Mouse (Mus musculus) lung, embryonic 16.5 days (tissue): ENCODE measurements around the gene Rnasel. TPM values are rescaled to one million over a fixed set of nuclear protein-coding genes. Genes with fewer than 3 reads are reported as not detected.

Source experiments
- ATAC-seq: fragments of 200-750 bp; cut with Nextera tagmentation; 2 replicates; pipeline ENCODE4 v1.8.0; 2017; ENCODE audit warnings: low read depth, mild to moderate bottlenecking, moderate library complexity
- H3K27ac ChIP-seq: fragments of 300-500 bp; sonication (generic); 2 replicates; pipeline ENCODE4 v1.5.1; 2014; ENCODE audit warnings: mild to moderate bottlenecking, control low read depth, low read length
- H3K27me3 ChIP-seq: fragments of 300-500 bp; sonication (generic); 2 replicates; pipeline ENCODE4 v1.6.1; 2014; ENCODE audit warnings: low read depth, low read length, mixed read lengths; ENCODE audit not compliant: control insufficient read depth, insufficient read depth
- H3K36me3 ChIP-seq: fragments of 300-500 bp; sonication (generic); 2 replicates; pipeline ENCODE4 v1.6.1; 2014; ENCODE audit warnings: low read length; ENCODE audit not compliant: control insufficient read depth, insufficient read depth
- H3K4me1 ChIP-seq: fragments of 300-500 bp; sonication (generic); replicated peaks from 2 replicates; pipeline ENCODE4 v1.6.1; 2014; ENCODE audit warnings: low read length, mixed read lengths; ENCODE audit not compliant: control insufficient read depth, insufficient read depth
- H3K4me2 ChIP-seq: fragments of 300-500 bp; sonication (generic); 2 replicates; pipeline ENCODE4 v1.6.1; 2014; ENCODE audit warnings: low read depth, low read length, control low read depth
- H3K4me3 ChIP-seq: fragments of 300-500 bp; sonication (generic); 2 replicates; pipeline ENCODE4 v1.5.1; 2014; ENCODE audit warnings: mild to moderate bottlenecking, low read length, control low read depth
- H3K9ac ChIP-seq: fragments of 300-500 bp; sonication (generic); 2 replicates; pipeline ENCODE4 v1.6.1; 2014; ENCODE audit warnings: low read length, control low read depth
- H3K9me3 ChIP-seq: fragments of 300-500 bp; sonication (generic); 2 replicates; pipeline ENCODE4 v1.6.1; 2016; ENCODE audit warnings: low read length; ENCODE audit not compliant: control insufficient read depth
- WGBS: fragments of 180-500 bp; shearing (Covaris S2); extraction: QIAGEN DNeasy Blood & Tissue Kit; methylation state at CpG from one replicate; pipeline ENCODE4 v1.1.7; 2014; 5-methylcytosine and 5-hydroxymethylcytosine counted together
- polyA plus RNA-seq: library from polyadenylated mRNA; unstranded; fragments of >200 nt; fragmentation: Nextera tagmentation; extraction: Ambion mirVana; gene quantifications from 2 replicates; pipeline ENCODE4 v1.2.1, GENCODE M21; 2015

The Rnasel gene
- polyA plus RNA-seq: 7.8 and 8.7 TPM in 2 replicates

GRCm38 (mm10) chr1:153749211-153749801 lies at the start of gene Rnasel:
Gene Rnasel, plus strand, starts transcription at chr1:153749426.
- H3K36me3 ChIP-seq: no peaks in the 10 kb centered on the region
- H3K4me1 ChIP-seq: peaks cover 25% of the 10 kb centered on the region
- peak within 1 kb of the TSS; percentile 75 for H3K27ac ChIP-seq
- WGBS: 2% methylated on average over 18 of the region's 18 CpGs
- peak; percentile 59 for ATAC-seq
- no peaks in the 10 kb centered on the region for H3K9me3 ChIP-seq
- peak within 1 kb of the TSS; percentile 59 for H3K4me2 ChIP-seq
- no peaks in the 10 kb centered on the region for H3K27me3 ChIP-seq
- H3K4me3 ChIP-seq: peak within 1 kb of the TSS; percentile 48
- H3K9ac ChIP-seq: peak within 1 kb of the TSS; percentile 58

- H3K4me1 ChIP-seq: no peaks in the 10 kb centered on the region; the same call in 1 of the 2 replicates
- H3K4me2 ChIP-seq: no peak overlapping the region
- no peak overlapping the region for H3K27ac ChIP-seq
- H3K9ac ChIP-seq: no peak overlapping the region
- no peak overlapping the region for H3K4me3 ChIP-seq
- no peaks in the 10 kb centered on the region for H3K9me3 ChIP-seq
- H3K27me3 ChIP-seq: no peaks in the 10 kb centered on the region
- no peak for ATAC-seq
- whole genome bisulfite sequencing: 67% methylated on average over 11 of the region's 11 CpGs
- no peaks in the 10 kb centered on the region for H3K36me3 ChIP-seq
Observed at GRCm38 (mm10) chr1:153700448-153701063, 48.7 kb upstream of the Rnasel start.

- Histone ChIP-seq H3K27ac (no peak overlapping the region), H3K9ac (no peak overlapping the region), H3K4me3 (no peak overlapping the region), H3K4me1 (no peaks in the 10 kb centered on the region; the same call in 1 of the 2 replicates), H3K9me3 (no peaks in the 10 kb centered on the region), H3K36me3 (no peaks in the 10 kb centered on the region), H3K27me3 (no peaks in the 10 kb centered on the region), H3K4me2 (no peak overlapping the region)
- WGBS: 73% methylated on average over 1 of the region's 1 CpGs
- ATAC-seq: no peak
Observed at GRCm38 (mm10) chr1:153701461-153701860, 47.8 kb upstream of the Rnasel start.

DNA sequence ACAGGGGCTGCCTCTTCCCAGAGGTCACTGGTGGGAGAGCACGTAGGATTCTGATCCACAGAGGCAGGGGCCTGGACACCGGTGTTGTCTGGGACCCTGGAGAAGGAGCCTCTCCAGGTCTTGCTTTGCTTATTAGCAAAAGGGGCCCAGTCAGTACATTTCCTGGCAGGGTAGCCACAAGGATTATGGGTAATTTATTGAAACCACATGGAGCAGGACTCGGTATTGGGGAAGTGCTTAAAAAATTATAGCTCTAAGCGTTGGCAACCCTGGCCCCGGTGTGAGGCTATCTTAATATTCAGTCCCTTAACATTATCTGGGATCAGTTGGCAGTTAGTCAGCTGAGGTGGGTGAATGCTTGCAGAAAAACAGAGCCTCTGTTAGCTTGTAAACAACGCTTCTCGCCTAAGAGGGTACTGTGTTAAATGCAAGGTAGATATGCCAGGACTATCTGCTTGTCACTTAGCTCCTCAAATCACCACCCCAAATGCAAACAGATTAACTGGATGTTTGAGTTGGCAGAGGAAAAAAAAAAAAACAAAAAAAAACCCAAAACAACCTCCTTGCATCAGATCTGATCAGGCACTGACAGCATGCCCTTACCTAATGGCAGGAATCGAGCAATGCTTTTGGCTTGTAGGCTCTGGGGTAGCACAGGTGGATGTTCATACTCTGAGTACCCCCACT lies 46.9 kb upstream of the Rnasel start:
- Histone ChIP-seq H3K9me3 (no peaks in the 10 kb centered on the region), H3K4me2 (no peak overlapping the region), H3K36me3 (no peaks in the 10 kb centered on the region), H3K4me3 (no peak overlapping the region), H3K9ac (no peak overlapping the region), H3K27ac (no peak overlapping the region), H3K4me1 (no peaks in the 10 kb centered on the region; the same call in 1 of the 2 replicates), H3K27me3 (no peaks in the 10 kb centered on the region)
- 72% methylated on average over 8 of the region's 8 CpGs for WGBS
- ATAC-seq: no peak

- Histone ChIP-seq H3K27me3 (no peaks in the 10 kb centered on the region), H3K4me1 (no peaks in the 10 kb centered on the region; the same call in 1 of the 2 replicates), H3K9ac (no peak overlapping the region), H3K9me3 (no peaks in the 10 kb centered on the region), H3K4me3 (no peak overlapping the region), H3K36me3 (no peaks in the 10 kb centered on the region), H3K27ac (no peak overlapping the region), H3K4me2 (no peak overlapping the region)
- no peak for ATAC-seq
- WGBS: 70% methylated on average over 8 of the region's 8 CpGs
Observed at GRCm38 (mm10) chr1:153702853-153703410, 46.3 kb upstream of the Rnasel start.

DNA sequence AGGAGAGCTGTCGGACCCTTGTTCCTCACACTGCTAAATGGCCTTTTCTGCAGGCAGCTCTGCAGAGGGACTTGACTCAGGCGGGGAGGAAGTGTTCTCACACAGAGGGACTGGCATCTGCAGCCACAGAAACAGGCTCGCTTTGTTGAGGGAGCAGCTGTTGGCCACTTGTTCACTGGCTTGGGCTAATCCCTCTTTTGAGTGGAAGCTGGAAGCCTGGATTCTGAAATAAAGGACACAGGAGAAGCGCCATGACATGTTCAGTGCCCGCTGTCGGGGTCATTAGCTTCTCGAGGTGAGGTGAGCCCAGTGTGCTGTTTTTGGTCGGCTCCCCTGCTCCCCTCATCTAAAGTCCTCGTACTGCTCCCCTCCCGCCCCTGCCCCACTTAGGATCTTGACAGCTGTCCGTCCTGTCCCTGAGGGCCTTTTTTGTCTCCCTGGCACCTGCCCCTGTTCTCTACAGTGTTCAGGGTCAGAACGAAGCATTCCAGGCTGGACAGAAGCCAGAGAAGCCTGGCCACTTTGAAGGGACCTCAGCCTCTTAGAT lies 45.7 kb upstream of the Rnasel start:
- no peak overlapping the region for H3K9ac ChIP-seq
- H3K4me3 ChIP-seq: no peak overlapping the region
- no peaks in the 10 kb centered on the region for H3K9me3 ChIP-seq
- H3K4me2 ChIP-seq: 0 out of 2 replicates have a peak overlapping the region, but pooled peaks have one; percentile 8
- H3K27ac ChIP-seq: no peak overlapping the region
- no peak for ATAC-seq
- H3K4me1 ChIP-seq: no peaks in the 10 kb centered on the region; the same call in 1 of the 2 replicates
- WGBS: 14% methylated on average over 12 of the region's 12 CpGs
- no peaks in the 10 kb centered on the region for H3K36me3 ChIP-seq
- H3K27me3 ChIP-seq: no peaks in the 10 kb centered on the region

- H3K4me2 ChIP-seq: no peak overlapping the region
- ATAC-seq: peak; percentile 41; the same call in 1 of the 2 replicates
- H3K4me3 ChIP-seq: no peak overlapping the region
- no peaks in the 10 kb centered on the region; the same call in 1 of the 2 replicates for H3K4me1 ChIP-seq
- no peak overlapping the region for H3K9ac ChIP-seq
- no peaks in the 10 kb centered on the region for H3K27me3 ChIP-seq
- 17% methylated on average over 7 of the region's 7 CpGs for WGBS
- H3K9me3 ChIP-seq: no peaks in the 10 kb centered on the region
- no peaks in the 10 kb centered on the region for H3K36me3 ChIP-seq
- H3K27ac ChIP-seq: no peak overlapping the region
Observed at GRCm38 (mm10) chr1:153704174-153704573, 45.1 kb upstream of the Rnasel start.

GRCm38 (mm10) chr1:153704996-153705395 lies 44.2 kb upstream of the Rnasel start:
- WGBS: 50% methylated on average over 3 of the region's 3 CpGs
- ATAC-seq: no peak
- H3K4me3 ChIP-seq: no peak overlapping the region
- no peak overlapping the region for H3K27ac ChIP-seq
- H3K4me1 ChIP-seq: peaks cover 3% of the 10 kb centered on the region
- no peaks in the 10 kb centered on the region for H3K36me3 ChIP-seq
- H3K9me3 ChIP-seq: no peaks in the 10 kb centered on the region
- H3K9ac ChIP-seq: no peak overlapping the region
- H3K27me3 ChIP-seq: no peaks in the 10 kb centered on the region
- H3K4me2 ChIP-seq: no peak overlapping the region

DNA sequence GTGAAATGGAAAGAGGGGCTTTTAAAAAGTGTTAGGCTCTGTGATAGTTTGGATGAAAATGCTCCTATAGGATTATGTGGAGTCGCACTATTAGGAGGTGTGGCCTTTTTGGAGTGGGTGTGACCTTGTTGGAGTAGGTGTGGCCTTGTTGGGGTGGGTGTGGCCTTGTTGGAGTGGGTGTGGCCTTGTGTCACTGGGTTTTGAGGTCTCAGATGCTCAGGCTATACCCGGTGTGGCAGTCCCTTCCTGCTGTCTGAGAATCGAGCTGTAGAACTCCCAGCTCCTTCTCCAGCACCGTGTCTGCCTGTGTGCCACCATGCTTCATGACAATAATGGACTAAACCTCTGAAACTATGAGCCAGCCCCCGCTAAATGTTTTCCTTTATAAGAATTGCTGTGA lies 40.6 kb upstream of the Rnasel start:
- no peak overlapping the region for H3K9ac ChIP-seq
- H3K4me2 ChIP-seq: no peak overlapping the region
- 87% methylated on average over 5 of the region's 5 CpGs for WGBS
- no peak overlapping the region for H3K27ac ChIP-seq
- no peak overlapping the region for H3K4me3 ChIP-seq
- peaks cover 3% of the 10 kb centered on the region for H3K4me1 ChIP-seq
- no peaks in the 10 kb centered on the region for H3K36me3 ChIP-seq
- H3K27me3 ChIP-seq: no peaks in the 10 kb centered on the region
- ATAC-seq: no peak
- H3K9me3 ChIP-seq: no peaks in the 10 kb centered on the region
